9 mouse cellular contexts compared by ENCODE assay signal in genomic region chr17:87948965-87949584, GRCm38 (mm10). TPM values are rescaled to one million over a fixed set of nuclear protein-coding genes. Genes with fewer than 3 reads are reported as not detected.
A peak's percentile ranks its signal among the peaks of the same experiment; 100 is the strongest.
DNase-seq lines count a peak whose midpoint lies in the region; ATAC-seq and TF ChIP-seq lines count a peak whose summit lies in the region.
"Had no signal": no experiment of that assay in that cellular context is flagged by ENCODE, and none has a peak within 500 bp of the region (broad histone marks: within the 10 kb centered on the region; RNA-seq: fewer than 3 reads in every experiment).

No protein-coding gene starts in this region.

- H3K27ac ChIP-seq in forebrain, postnatal 0 days (ENCODE audit: low read depth, low read length): no peak overlapping the region
- H3K27ac ChIP-seq in hindbrain, postnatal 0 days: no peak overlapping the region

- DNase-seq in NIH3T3 (ENCODE audit: low read depth): peak; percentile 92
- DNase-seq in cerebellum, adult 18-20 months: peak; percentile 82 to 91
- DNase-seq in forebrain, postnatal 0 days: peak; percentile 89
- peak; percentile 89 for DNase-seq in hindbrain, postnatal 0 days (ENCODE audit: low spot score)
- DNase-seq in layer of hippocampus, postnatal 36 days: peak; percentile 77
- DNase-seq in lung, postnatal 36 days: peak; percentile 80
- DNase-seq in right cerebral cortex, adult 18-20 months: peak; percentile 76
- peak; percentile 50 for DNase-seq in urinary bladder, postnatal 10 days (ENCODE audit: low spot score)

- WGBS in forebrain, postnatal 0 days: 46% methylated on average over 16 of the region's 16 CpGs
- WGBS in hindbrain, postnatal 0 days: 44% methylated on average over 16 of the region's 16 CpGs

- no peaks in the 10 kb centered on the region for H3K9me3 ChIP-seq in forebrain, postnatal 0 days (ENCODE audit: low read length)
- no peaks in the 10 kb centered on the region for H3K9me3 ChIP-seq in hindbrain, postnatal 0 days (ENCODE audit: low read length)

- H3K4me2 ChIP-seq in forebrain, postnatal 0 days (ENCODE audit: low read depth): no peak overlapping the region
- H3K4me2 ChIP-seq in hindbrain, postnatal 0 days (ENCODE audit: low read depth, low read length): no peak overlapping the region

- no peak overlapping the region for H3K4me3 ChIP-seq in forebrain, postnatal 0 days (ENCODE audit: low read depth, low read length)
- H3K4me3 ChIP-seq in hindbrain, postnatal 0 days (ENCODE audit: low read length): no peak overlapping the region
- H3K4me3 ChIP-seq: myocyte had no signal

- no peak overlapping the region for H3K9ac ChIP-seq in forebrain, postnatal 0 days
- no peak overlapping the region for H3K9ac ChIP-seq in hindbrain, postnatal 0 days (replicated peaks; ENCODE audit: low read length)

- peak; percentile 99 for TF ChIP-seq CTCF in forebrain, postnatal 0 days (IDR thresholded peaks at IDR 0.05; ENCODE audit: low read depth)
- TF ChIP-seq CTCF in hindbrain, postnatal 0 days (IDR thresholded peaks at IDR 0.05; ENCODE audit: low read depth): peak; percentile 99

- no peaks in the 10 kb centered on the region for H3K27me3 ChIP-seq in forebrain, postnatal 0 days (ENCODE audit: insufficient read depth, low read length)
- H3K27me3 ChIP-seq in hindbrain, postnatal 0 days (ENCODE audit: insufficient read depth, low read length): no peaks in the 10 kb centered on the region

- H3K36me3 ChIP-seq in forebrain, postnatal 0 days (ENCODE audit: insufficient read depth): no peaks in the 10 kb centered on the region
- H3K36me3 ChIP-seq in hindbrain, postnatal 0 days (ENCODE audit: insufficient read depth, low read length): no peaks in the 10 kb centered on the region

- peak; percentile 83 for ATAC-seq in forebrain, postnatal 0 days
- ATAC-seq in hindbrain, postnatal 0 days: peak; percentile 83

- no peaks in the 10 kb centered on the region for H3K4me1 ChIP-seq in forebrain, postnatal 0 days (ENCODE audit: insufficient read depth)
- no peaks in the 10 kb centered on the region for H3K4me1 ChIP-seq in hindbrain, postnatal 0 days (ENCODE audit: insufficient read depth, low read length)

RNA-seq across cellular contexts. Expression of gene Msh6, which starts 25.8 kb away (rescaled TPM):
- total RNA-seq in forebrain, postnatal 0 days (2014; rRNA removed): 23.0 and 29.3 TPM in 2 replicates
- 15.4 and 18.4 TPM in 2 replicates for polyA plus RNA-seq in forebrain, postnatal 0 days (2015; fragmentation: Nextera tagmentation; extraction: Ambion mirVana)
- 21.1 and 21.5 TPM in 2 replicates for total RNA-seq in hindbrain, postnatal 0 days (2014; rRNA removed)
- 19.2 and 19.6 TPM in 2 replicates for polyA plus RNA-seq in hindbrain, postnatal 0 days (2015; fragmentation: Nextera tagmentation; extraction: Ambion mirVana)
- total RNA-seq in layer of hippocampus, postnatal 36 days (2021): 10 to 100 TPM; 15.0 to 15.4 TPM

RNA-seq across cellular contexts. Expression of gene Rpl36-ps4, which starts 28.3 kb away (rescaled TPM):
- total RNA-seq in forebrain, postnatal 0 days (2014; rRNA removed): not detected in 2 replicates
- not detected in 2 replicates for polyA plus RNA-seq in forebrain, postnatal 0 days (2015; fragmentation: Nextera tagmentation; extraction: Ambion mirVana)
- not detected in 2 replicates for total RNA-seq in hindbrain, postnatal 0 days (2014; rRNA removed)
- polyA plus RNA-seq in hindbrain, postnatal 0 days (2015; fragmentation: Nextera tagmentation; extraction: Ambion mirVana): not detected in 2 replicates
- total RNA-seq in layer of hippocampus, postnatal 36 days (2021): not detected
- polyA plus RNA-seq: myocyte had no signal
